Mouse (Mus musculus) ES-CJ7 (cell line): ENCODE data around the gene Pkd1l1.

ENCODE experiments used
- DNase-seq: peaks from one replicate; pipeline ENCODE4 v3.0.0; 2011; ENCODE audit warnings: low read depth, low spot score

Pkd1l1 gene

GRCm38 (mm10) chr11:8825413-8825812 is 147.7 kb downstream of the Pkd1l1 start:
- no peak for DNase-seq

DNA sequence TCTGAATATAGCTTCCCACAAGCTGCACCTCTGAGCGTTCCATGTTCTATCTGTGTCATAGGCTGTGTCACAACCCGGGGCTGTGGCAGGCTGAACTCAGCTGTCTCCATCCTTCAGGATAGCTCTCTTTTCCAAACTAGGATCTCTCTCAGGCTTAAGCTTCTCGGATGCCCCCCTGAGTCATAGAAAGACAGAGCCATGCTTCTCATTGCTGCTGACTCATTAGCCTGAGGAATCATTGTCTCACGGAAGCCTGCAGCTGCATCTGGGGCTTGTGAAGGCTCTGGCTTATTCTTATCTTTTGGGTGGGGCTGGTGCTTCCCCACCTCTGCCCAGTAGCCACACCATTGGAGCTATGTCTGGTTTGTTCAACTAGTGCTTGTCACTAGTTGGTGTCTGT is 151.7 kb downstream of the Pkd1l1 start:
- no peak for DNase-seq

GRCm38 (mm10) chr11:8817376-8817775 is 155.7 kb downstream of the Pkd1l1 start:
- DNase-seq: no peak

GRCm38 (mm10) chr11:8814097-8814790 is 158.8 kb downstream of the Pkd1l1 start:
- DNase-seq: no peak

- DNase-seq: peak; percentile 82
Observed at GRCm38 (mm10) chr11:8811506-8812100, 161.5 kb downstream of the Pkd1l1 start.

- no peak for DNase-seq
Observed at GRCm38 (mm10) chr11:8809644-8810043, 163.4 kb downstream of the Pkd1l1 start.

DNA sequence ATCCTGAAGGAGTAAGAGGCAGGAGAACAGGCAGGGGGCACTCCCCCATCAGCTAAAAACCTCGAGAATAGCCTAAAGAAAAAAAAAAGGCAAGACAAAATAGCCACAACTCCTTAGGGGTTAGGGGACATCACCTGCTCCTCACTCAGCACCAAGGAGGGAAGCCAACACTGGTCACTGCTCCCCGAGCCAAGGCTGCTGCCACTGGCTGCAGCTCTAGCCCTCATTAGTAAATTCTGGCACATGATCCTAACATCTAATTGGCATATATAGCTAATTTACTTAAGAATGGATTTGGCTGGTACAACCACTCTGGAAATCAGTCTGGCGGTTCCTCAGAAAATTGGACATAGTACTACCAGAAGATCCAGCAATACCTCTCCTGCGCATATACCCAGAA is 166.1 kb downstream of the Pkd1l1 start:
- DNase-seq: no peak

DNA sequence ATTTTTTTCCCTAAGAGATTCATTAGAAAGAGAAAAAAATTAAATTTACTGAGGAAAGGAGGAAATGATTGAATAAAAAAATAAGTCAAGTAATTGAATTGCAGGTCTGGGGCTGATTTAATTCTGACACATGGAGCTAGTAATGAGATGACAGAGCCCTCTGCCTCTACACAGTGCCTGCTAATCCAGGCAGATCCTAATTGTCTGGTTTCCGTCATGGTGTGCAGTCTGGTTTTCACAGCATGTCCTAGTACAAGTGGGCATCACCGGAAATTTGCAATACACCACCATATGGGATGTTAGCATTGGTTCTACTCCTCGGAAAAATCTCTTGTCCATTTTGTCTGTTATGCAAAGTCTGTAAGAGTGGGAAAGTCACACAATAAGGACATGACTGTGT is 168.9 kb downstream of the Pkd1l1 start:
- DNase-seq: no peak

DNA sequence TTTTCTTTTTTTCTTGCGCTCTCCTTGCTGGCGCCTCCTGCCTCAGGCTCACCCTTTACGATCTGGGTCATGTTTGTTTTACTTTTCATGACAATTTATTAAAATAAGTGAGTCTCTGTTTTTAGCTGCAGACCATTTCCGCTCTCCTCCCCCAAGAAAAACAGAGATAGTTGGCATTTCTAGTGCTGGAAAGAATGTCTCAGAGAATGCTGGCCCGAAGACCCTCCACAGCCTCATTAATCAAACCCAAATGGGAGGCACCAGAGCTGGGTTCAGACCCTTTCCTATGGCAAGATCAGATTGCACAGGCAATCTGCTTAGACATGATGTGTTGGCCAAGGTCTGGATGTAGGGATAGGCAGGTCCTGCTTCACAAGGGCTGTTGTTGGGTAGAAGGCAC is 175.6 kb downstream of the Pkd1l1 start:
- no peak for DNase-seq

DNA sequence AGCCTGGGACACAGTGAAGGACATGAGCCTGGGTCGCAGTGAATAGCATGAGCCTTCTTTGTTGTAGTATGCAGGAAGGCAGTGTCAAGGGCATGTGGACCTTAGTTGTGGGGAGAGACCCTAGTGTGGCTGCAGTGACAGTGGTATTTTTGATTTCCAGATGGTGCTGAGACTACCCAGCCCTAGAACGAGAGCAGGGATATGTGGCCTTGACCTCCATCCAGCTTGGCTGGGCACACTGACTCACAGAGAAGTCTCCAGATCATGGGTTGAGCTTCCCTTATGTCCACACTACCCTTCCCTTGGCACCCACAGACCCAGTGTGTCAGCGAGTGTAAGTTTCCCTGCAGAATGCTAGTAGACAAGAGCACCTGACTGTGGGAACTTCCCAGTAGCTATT is 178.0 kb downstream of the Pkd1l1 start:
- no peak for DNase-seq

- DNase-seq: no peak
Observed at GRCm38 (mm10) chr11:8792146-8792545, 180.9 kb downstream of the Pkd1l1 start.

DNA sequence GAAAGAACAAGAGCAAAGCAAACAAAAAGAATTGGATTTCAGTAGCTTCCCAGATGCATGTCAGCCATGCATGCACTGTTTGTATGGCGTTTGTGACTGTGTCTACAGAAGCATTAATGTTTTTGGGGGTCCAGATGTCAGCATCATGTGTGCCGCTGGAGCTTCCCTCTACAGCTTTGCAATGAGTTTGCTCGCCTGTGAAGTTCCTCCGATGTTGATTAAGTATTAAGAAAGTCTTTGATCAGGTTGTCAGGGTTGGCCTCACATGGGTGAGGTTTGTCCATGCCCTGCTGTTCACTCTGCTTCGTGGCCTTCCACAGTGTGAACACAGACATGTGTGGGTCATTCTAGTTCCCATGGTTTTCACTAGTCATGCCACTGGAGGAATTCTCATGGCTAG is 183.9 kb downstream of the Pkd1l1 start:
- no peak for DNase-seq

DNA sequence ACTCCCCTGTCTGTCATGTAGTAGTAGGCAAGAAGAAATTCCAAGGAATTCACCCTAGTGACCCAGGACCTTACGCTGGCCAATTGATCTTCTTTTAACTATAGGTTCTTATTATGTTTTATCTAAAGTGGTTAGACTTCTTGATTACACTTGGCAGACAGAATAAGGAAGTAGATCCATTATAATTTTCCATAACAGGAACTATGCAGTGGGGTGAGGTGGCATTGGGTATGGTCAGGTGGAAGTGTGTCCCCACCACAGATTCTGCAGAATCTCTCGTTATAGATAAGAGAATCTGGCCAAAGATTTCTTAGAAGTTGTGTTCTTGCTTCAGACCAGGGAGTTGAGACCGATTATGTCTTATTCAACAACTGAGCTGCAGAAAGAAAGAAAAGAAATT is 185.5 kb downstream of the Pkd1l1 start:
- no peak for DNase-seq

GRCm38 (mm10) chr11:8784413-8784812 is 188.7 kb downstream of the Pkd1l1 start:
- no peak for DNase-seq

DNA sequence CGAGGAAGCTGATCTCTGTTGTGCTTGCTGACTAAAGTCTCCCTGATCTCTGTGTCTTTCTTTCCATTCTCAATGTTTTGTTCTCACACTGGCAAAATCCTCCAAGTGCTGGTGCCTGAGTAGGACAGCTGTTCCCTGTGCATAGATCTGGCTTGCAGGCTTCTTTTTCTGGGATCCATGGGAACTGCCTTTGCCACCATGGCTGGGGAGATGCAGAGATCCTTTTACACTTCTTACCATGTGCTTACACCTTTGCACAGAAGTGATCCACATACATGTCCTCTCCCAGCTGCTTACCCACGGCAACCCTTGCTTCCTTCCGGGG is 191.0 kb downstream of the Pkd1l1 start:
- no peak for DNase-seq

DNA sequence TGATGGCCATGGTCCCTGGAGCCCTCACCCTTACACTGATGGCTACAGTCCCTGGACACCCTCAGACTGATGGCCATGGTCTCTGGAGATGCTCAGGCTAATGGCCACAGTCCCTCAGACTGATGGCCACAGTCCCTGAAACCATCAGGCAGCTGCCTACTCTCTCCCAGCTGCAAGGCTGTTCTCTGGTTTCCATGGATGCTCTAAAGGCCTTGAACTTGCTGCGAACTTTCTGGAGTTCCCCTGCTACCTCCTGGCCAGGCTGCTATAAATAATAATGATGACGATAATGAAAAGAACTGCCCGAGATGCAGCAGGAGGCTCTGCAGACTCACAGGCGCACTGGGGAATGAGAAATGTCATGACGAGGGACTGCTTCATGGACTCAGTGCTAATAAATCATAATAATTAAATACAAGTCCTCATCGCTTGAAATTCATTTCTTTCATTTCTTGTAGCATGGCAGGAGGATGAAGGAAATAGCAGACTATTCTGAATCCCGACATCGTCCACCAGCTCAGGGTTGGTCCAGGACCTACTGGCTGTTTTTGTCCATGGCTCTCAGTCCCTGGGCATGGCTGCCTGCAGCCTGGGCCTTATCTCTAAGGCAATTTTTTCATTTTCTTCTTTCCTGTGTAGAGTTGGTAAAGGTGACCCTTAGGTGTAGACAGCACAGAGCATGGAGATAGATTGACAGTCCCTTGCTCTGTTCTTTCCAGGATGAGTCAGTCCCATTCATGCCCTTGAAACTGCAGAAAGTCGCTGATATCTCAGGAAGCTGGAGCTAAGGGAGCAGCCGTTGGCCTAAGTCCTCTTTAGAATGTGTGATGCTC is 191.5 kb downstream of the Pkd1l1 start:
- DNase-seq: no peak

GRCm38 (mm10) chr11:8779427-8779826 is 193.6 kb downstream of the Pkd1l1 start:
- DNase-seq: no peak
